ENCODE assay signal across 17 mouse cellular contexts in genomic region chr15:12714322-12714721, GRCm38 (mm10). TPM values are rescaled to one million over a fixed set of nuclear protein-coding genes. Genes with fewer than 3 reads are reported as not detected.
DNase-seq lines count a peak whose midpoint lies in the region; ATAC-seq and TF ChIP-seq lines count a peak whose summit lies in the region.
"Had no signal": no experiment of that assay in that cellular context is flagged by ENCODE, and none has a peak within 500 bp of the region (broad histone marks: within the 10 kb centered on the region; RNA-seq: fewer than 3 reads in every experiment).

No protein-coding gene starts in this region.

- 44% methylated on average over 2 of the region's 2 CpGs for WGBS in heart, adult 2 months
- 66% methylated on average over 2 of the region's 2 CpGs for WGBS in lung, adult 2 months
- WGBS in intestine, embryonic 16.5 days: 70% methylated on average over 2 of the region's 2 CpGs
- 89% methylated on average over 2 of the region's 2 CpGs for WGBS in hindbrain, embryonic 16.5 days

- TF ChIP-seq POLR2A in heart, adult 2 months (IDR thresholded peaks at IDR 0.05; ENCODE audit: insufficient read depth, low read depth, low read length): no peak
- TF ChIP-seq POLR2A in lung, adult 2 months (IDR thresholded peaks at IDR 0.05; ENCODE audit: borderline replicate concordance, extremely low read depth, low read depth, low read length): no peak

- TF ChIP-seq EP300 in heart, adult 2 months (IDR thresholded peaks at IDR 0.05; ENCODE audit: insufficient read depth, low read depth, low read length): no peak

- ATAC-seq in cerebellum, adult (ENCODE audit: insufficient number of reproducible peaks, low FRiP score, low TSS enrichment): no peak
- no peak for ATAC-seq in intestine, embryonic 16.5 days
- no peak for ATAC-seq in hindbrain, embryonic 16.5 days
- ATAC-seq: liver, postnatal 0 days had no signal

- H3K9me3 ChIP-seq in intestine, embryonic 16.5 days (ENCODE audit: control insufficient read depth, low read length): no peaks in the 10 kb centered on the region
- 0 out of 2 replicates have a peak, but pooled peaks cover 2% of the 10 kb centered on the region for H3K9me3 ChIP-seq in hindbrain, embryonic 16.5 days (ENCODE audit: control insufficient read depth, low read length)

- no peaks in the 10 kb centered on the region for H3K27me3 ChIP-seq in heart, adult 2 months (ENCODE audit: control insufficient read depth, insufficient read depth, low read length)
- no peaks in the 10 kb centered on the region for H3K27me3 ChIP-seq in intestine, embryonic 16.5 days (replicated peaks; ENCODE audit: control insufficient read depth, insufficient read depth, low read length)
- no peaks in the 10 kb centered on the region for H3K27me3 ChIP-seq in hindbrain, embryonic 16.5 days (replicated peaks; ENCODE audit: control insufficient read depth, insufficient read depth, low read length)
- H3K27me3 ChIP-seq: CH12.LX had no signal

- peaks cover 8% of the 10 kb centered on the region for H3K4me1 ChIP-seq in heart, adult 2 months (ENCODE audit: control insufficient read depth, insufficient read depth, low read length)
- 0 out of 2 replicates have a peak, but pooled peaks cover 2% of the 10 kb centered on the region for H3K4me1 ChIP-seq in lung, adult 2 months (ENCODE audit: control insufficient read depth, insufficient read depth, low read length)
- no peaks in the 10 kb centered on the region for H3K4me1 ChIP-seq in intestine, embryonic 16.5 days (ENCODE audit: control insufficient read depth, insufficient read depth, low read length)
- H3K4me1 ChIP-seq in hindbrain, embryonic 16.5 days (ENCODE audit: control insufficient read depth, insufficient read depth, low read depth, low read length): no peaks in the 10 kb centered on the region
- H3K4me1 ChIP-seq: forebrain, embryonic 10.5 days had no signal

- intact Hi-C loops in heart, adult 2 months (cut with DNase I): no loop called here

- no peaks in the 10 kb centered on the region for H3K79me2 ChIP-seq in heart, adult 2 months (replicated peaks; ENCODE audit: control insufficient read depth, insufficient read depth, low read length)

- TF ChIP-seq CTCF in heart, adult 2 months (IDR thresholded peaks at IDR 0.05): no peak
- TF ChIP-seq CTCF in lung, adult 2 months (IDR thresholded peaks at IDR 0.05; ENCODE audit: insufficient read depth, low read length): no peak

- no peak overlapping the region for H3K9ac ChIP-seq in heart, adult 2 months (ENCODE audit: low read depth, low read length)
- H3K9ac ChIP-seq in intestine, embryonic 16.5 days (ENCODE audit: low read depth, low read length): no peak overlapping the region
- no peak overlapping the region for H3K9ac ChIP-seq in hindbrain, embryonic 16.5 days (ENCODE audit: low read depth, low read length)
- H3K9ac ChIP-seq: liver, postnatal 0 days had no signal

- H3K4me3 ChIP-seq in heart, adult 2 months: no peak overlapping the region
- H3K4me3 ChIP-seq in lung, adult 2 months (replicated peaks; ENCODE audit: extremely low read depth, low read depth, low read length): no peak overlapping the region
- H3K4me3 ChIP-seq in intestine, embryonic 16.5 days (ENCODE audit: low read length): no peak overlapping the region
- H3K4me3 ChIP-seq in hindbrain, embryonic 16.5 days (ENCODE audit: low read length): no peak overlapping the region
- H3K4me3 ChIP-seq: forebrain, embryonic 10.5 days had no signal

- peak; percentile 11 to 55 for DNase-seq in cerebellum, postnatal 14 days
- peak in 1 of 2 experiments; percentile 33 for DNase-seq in heart, adult 2 months
- no peak for DNase-seq in heart, postnatal 4 days
- DNase-seq in lung, postnatal 25 days (ENCODE audit: low spot score): peak; percentile 6
- no peak for DNase-seq in lung, adult 2 months
- DNase-seq: adrenal gland, postnatal 25 days; cerebellum, adult 9-10 months; liver; liver, postnatal 0 days; lung, postnatal 36 days; right cerebral cortex, adult 18-20 months; thymus, adult 18-20 months had no signal

- peak overlapping the region; percentile 73 for H3K27ac ChIP-seq in heart, adult 2 months
- H3K27ac ChIP-seq in intestine, embryonic 16.5 days (ENCODE audit: low read length): no peak overlapping the region
- H3K27ac ChIP-seq in hindbrain, embryonic 16.5 days (ENCODE audit: low read depth, low read length): no peak overlapping the region
- H3K27ac ChIP-seq: forebrain, embryonic 10.5 days had no signal

- H3K36me3 ChIP-seq in heart, adult 2 months (ENCODE audit: control insufficient read depth, insufficient read depth, low read length): peaks cover 9% of the 10 kb centered on the region; the same call in 1 of the 2 replicates
- H3K36me3 ChIP-seq in intestine, embryonic 16.5 days (ENCODE audit: control insufficient read depth, insufficient read depth, low read length): no peaks in the 10 kb centered on the region
- H3K36me3 ChIP-seq in hindbrain, embryonic 16.5 days (ENCODE audit: control insufficient read depth, insufficient read depth, low read length): no peaks in the 10 kb centered on the region

- H3K4me2 ChIP-seq in intestine, embryonic 16.5 days (ENCODE audit: low read depth, low read length): no peak overlapping the region
- H3K4me2 ChIP-seq in hindbrain, embryonic 16.5 days (ENCODE audit: low read length): no peak overlapping the region

RNA-seq across cellular contexts. Expression of gene Pdzd2, which starts 25.4 kb away (rescaled TPM):
- 10 to 100 TPM; 78.9 to 83.9 TPM for total RNA-seq in heart, adult 2 months (2021)
- 15.0 and 25.0 TPM in 2 replicates for polyA plus RNA-seq in heart, adult 2 months (2012; rRNA removed)
- total RNA-seq in heart, postnatal 4 days (2021): 100 to 1,000 TPM; 178 to 205 TPM
- polyA plus RNA-seq in lung, adult 2 months (2012; rRNA removed): 101 and 125 TPM in 2 replicates
- polyA plus RNA-seq in intestine, embryonic 16.5 days (2015; fragmentation: Nextera tagmentation; extraction: Ambion mirVana): 9.1 and 10.7 TPM in 2 replicates
- polyA plus RNA-seq in hindbrain, embryonic 16.5 days (2015; fragmentation: Nextera tagmentation; extraction: Ambion mirVana): 13.6 and 19.5 TPM in 2 replicates

Comparison
In these comparisons a context has a peak if more than half of its experiments do, and no peak if none do; other contexts are left out.
1. DNase-seq: peak in cerebellum, postnatal 14 days (2 of 2) and lung, postnatal 25 days (single experiment); none in heart, postnatal 4 days (single experiment) and lung, adult 2 months (single experiment).